Mouse (Mus musculus) limb, embryonic 14.5 days (tissue): ENCODE results near the gene Xrn2. TPM values are rescaled to one million over a fixed set of nuclear protein-coding genes. Genes with fewer than 3 reads are reported as not detected.

Experiments
- ATAC-seq: fragments of 200-750 bp; cut with Nextera tagmentation; 2 replicates; pipeline ENCODE4 v1.8.0; 2017; ENCODE audit warnings: low read depth, moderate number of reproducible peaks, moderate TSS enrichment; ENCODE audit not compliant: low FRiP score
- DNase-seq: peaks from one replicate; pipeline ENCODE4 v3.0.0-alpha.2; 2015; ENCODE audit warnings: low spot score
- H3K27ac ChIP-seq: fragments of 300-500 bp; sonication (generic); replicated peaks from 2 replicates; pipeline ENCODE4 v1.5.1; 2014; ENCODE audit warnings: low read depth, mild to moderate bottlenecking, low read length, moderate library complexity, mixed read lengths
- H3K27me3 ChIP-seq: fragments of 300-500 bp; sonication (generic); 2 replicates; pipeline ENCODE4 v1.6.1; 2014; ENCODE audit warnings: low read length, mixed read lengths; ENCODE audit not compliant: control insufficient read depth, insufficient read depth
- H3K36me3 ChIP-seq: fragments of 300-500 bp; sonication (generic); 2 replicates; pipeline ENCODE4 v1.6.1; 2014; ENCODE audit warnings: mild to moderate bottlenecking, low read length, moderate library complexity, mixed read lengths; ENCODE audit not compliant: control insufficient read depth, insufficient read depth
- H3K4me1 ChIP-seq: fragments of 300-500 bp; sonication (generic); 2 replicates; pipeline ENCODE4 v1.6.1; 2014; ENCODE audit warnings: antibody characterized with exemption, low read length, mixed read lengths; ENCODE audit not compliant: control insufficient read depth, insufficient read depth
- H3K4me2 ChIP-seq: fragments of 300-500 bp; sonication (generic); replicated peaks from 2 replicates; pipeline ENCODE4 v1.6.1; 2014; ENCODE audit warnings: low read depth, mild to moderate bottlenecking, low read length, moderate library complexity; ENCODE audit not compliant: severe bottlenecking
- H3K4me3 ChIP-seq: fragments of 300-500 bp; sonication (generic); replicated peaks from 2 replicates; pipeline ENCODE4 v1.5.1; 2014; ENCODE audit warnings: low read length
- H3K9ac ChIP-seq: fragments of 300-500 bp; sonication (generic); 2 replicates; pipeline ENCODE4 v1.6.1; 2014; ENCODE audit warnings: mild to moderate bottlenecking, low read depth, low read length, moderate library complexity; ENCODE audit not compliant: severe bottlenecking
- H3K9me3 ChIP-seq: fragments of 300-500 bp; sonication (generic); 2 replicates; pipeline ENCODE4 v1.6.1; 2016; ENCODE audit warnings: low read length; ENCODE audit not compliant: control insufficient read depth
- POLR2A ChIP-seq: fragments of 200-500 bp; IDR thresholded peaks from 2 replicates; pipeline ENCODE4 v1.8.0; 2012; ENCODE audit warnings: inconsistent platforms, mild to moderate bottlenecking, moderate library complexity, borderline replicate concordance; ENCODE audit not compliant: insufficient read depth, insufficient read length; ENCODE audit errors: extremely low read depth
- WGBS: fragments of 180-500 bp; shearing (Covaris S2); extraction: QIAGEN DNeasy Blood & Tissue Kit; methylation state at CpG from one replicate; pipeline ENCODE4 v1.1.7; 2014; 5-methylcytosine and 5-hydroxymethylcytosine counted together
- polyA plus RNA-seq, 2 experiments: library from polyadenylated mRNA; depleted of rRNA in 1 of 2; stranded (reverse) in 1 of 2; unstranded in 1 of 2; fragments of >200 nt; fragmentation: Nextera tagmentation in 1 of 2; extraction: Ambion mirVana in 1 of 2; gene quantifications; 2 replicates each; pipeline versions ENCODE4 v1.2.1 to v1.2.3; 2012 to 2014

Xrn2 gene
- polyA plus RNA-seq, 2 experiments = 57.0 to 81.8 TPM

GRCm38 (mm10) chr2:147082391-147082790, 69.6 kb downstream of the Xrn2 start:
- Histone ChIP-seq H3K9me3 (no peaks in the 10 kb centered on the region), H3K27me3 (peaks cover 67% of the 10 kb centered on the region), H3K4me3 (no peak overlapping the region), H3K4me1 (peaks cover 5% of the 10 kb centered on the region; the same call in 1 of the 2 replicates), H3K36me3 (0 out of 2 replicates have a peak, but pooled peaks cover 8% of the 10 kb centered on the region), H3K4me2 (no peak overlapping the region), H3K27ac (no peak overlapping the region), H3K9ac (no peak overlapping the region)
- DNase-seq = no peak
- TF ChIP-seq POLR2A = no peak
- ATAC-seq = no peak
- WGBS = 67% methylated on average over 4 of the region's 4 CpGs

GRCm38 (mm10) chr2:147083471-147084365, 70.9 kb downstream of the Xrn2 start:
- peaks cover 78% of the 10 kb centered on the region for H3K27me3 ChIP-seq
- H3K36me3 ChIP-seq = no peaks in the 10 kb centered on the region
- H3K9ac ChIP-seq = no peak overlapping the region
- peak overlapping the region; percentile 47 for H3K4me2 ChIP-seq
- ATAC-seq (peak; percentile 23), DNase-seq (no peak)
- H3K4me1 ChIP-seq = peaks cover 5% of the 10 kb centered on the region; the same call in 1 of the 2 replicates
- WGBS = 3% methylated on average over 54 of the region's 72 CpGs
- TF ChIP-seq POLR2A = no peak
- H3K27ac ChIP-seq = no peak overlapping the region
- H3K9me3 ChIP-seq = no peaks in the 10 kb centered on the region
- peak overlapping the region; percentile 34 for H3K4me3 ChIP-seq

- Histone ChIP-seq H3K9me3 (no peaks in the 10 kb centered on the region), H3K4me3 (peak overlapping the region; percentile 34), H3K27me3 (peaks cover 76% of the 10 kb centered on the region), H3K36me3 (no peaks in the 10 kb centered on the region), H3K4me1 (peaks cover 5% of the 10 kb centered on the region; the same call in 1 of the 2 replicates), H3K9ac (no peak overlapping the region), H3K4me2 (peak overlapping the region; percentile 47), H3K27ac (no peak overlapping the region)
- ATAC-seq (no peak), DNase-seq (no peak)
- no peak for TF ChIP-seq POLR2A
- WGBS = 6% methylated on average over 66 of the region's 106 CpGs
Measured at GRCm38 (mm10) chr2:147084366-147085071, 71.7 kb downstream of the Xrn2 start.

- TF ChIP-seq POLR2A = no peak
- no peaks in the 10 kb centered on the region for H3K9me3 ChIP-seq
- peak within 1 kb of the TSS; percentile 47 for H3K4me2 ChIP-seq
- H3K27me3 ChIP-seq = peaks cover 70% of the 10 kb centered on the region
- ATAC-seq (no peak), DNase-seq (no peak)
- no peaks in the 10 kb centered on the region for H3K36me3 ChIP-seq
- 0% methylated on average over 24 of the region's 82 CpGs for WGBS
- H3K27ac ChIP-seq = no peak within 1 kb of the TSS
- peak within 1 kb of the TSS; percentile 34 for H3K4me3 ChIP-seq
- H3K4me1 ChIP-seq = peaks cover 5% of the 10 kb centered on the region; the same call in 1 of the 2 replicates
- no peak within 1 kb of the TSS for H3K9ac ChIP-seq
Measured at GRCm38 (mm10) chr2:147085072-147085870, 72.5 kb downstream of the Xrn2 start, which contains the start of gene Nkx2-4. TSS of gene Nkx2-4 (minus strand) at chr2:147085445.
